Mouse (Mus musculus) embryo, embryonic 10 days (tissue): ENCODE data around the gene Kif21b.

ENCODE experiments used
- DNase-seq: peaks from one replicate; pipeline ENCODE4 v3.0.0-alpha.2; 2015; ENCODE audit warnings: low spot score

Kif21b gene

GRCm38 (mm10) chr1:136128944-136129589 is 2.1 kb upstream of the Kif21b start:
- no peak for DNase-seq

- no peak for DNase-seq
Measured at GRCm38 (mm10) chr1:136130107-136130506, 1.1 kb upstream of the Kif21b start.

- peak; percentile 67 for DNase-seq
Measured at GRCm38 (mm10) chr1:136131603-136132291, 558 bp downstream of the Kif21b start.

- no peak for DNase-seq
Measured at GRCm38 (mm10) chr1:136132386-136133201, 1.4 kb downstream of the Kif21b start.

GRCm38 (mm10) chr1:136133570-136134240 is 2.5 kb downstream of the Kif21b start:
- no peak for DNase-seq

- no peak for DNase-seq
Measured at GRCm38 (mm10) chr1:136134547-136134946, 3.4 kb downstream of the Kif21b start.

- DNase-seq: no peak
Measured at GRCm38 (mm10) chr1:136135046-136135445, 3.9 kb downstream of the Kif21b start.

GRCm38 (mm10) chr1:136135777-136136444 is 4.7 kb downstream of the Kif21b start:
- no peak for DNase-seq

GRCm38 (mm10) chr1:136136547-136136946 is 5.4 kb downstream of the Kif21b start:
- DNase-seq: peak; percentile 56

- peak; percentile 42 for DNase-seq
Measured at GRCm38 (mm10) chr1:136137071-136137531, 5.9 kb downstream of the Kif21b start.

GRCm38 (mm10) chr1:136137575-136137974 is 6.4 kb downstream of the Kif21b start:
- no peak for DNase-seq

- peak; percentile 46 for DNase-seq
Measured at GRCm38 (mm10) chr1:136138191-136138830, 7.1 kb downstream of the Kif21b start.

GRCm38 (mm10) chr1:136139990-136140640 is 8.9 kb downstream of the Kif21b start:
- peak; percentile 90 for DNase-seq

GRCm38 (mm10) chr1:136141176-136141950 is 10.2 kb downstream of the Kif21b start:
- DNase-seq: no peak

- no peak for DNase-seq
Measured at GRCm38 (mm10) chr1:136142336-136142735, 11.1 kb downstream of the Kif21b start.

GRCm38 (mm10) chr1:136143514-136143913 is 12.3 kb downstream of the Kif21b start:
- no peak for DNase-seq

GRCm38 (mm10) chr1:136149702-136150101 is 18.5 kb downstream of the Kif21b start:
- DNase-seq: no peak

GRCm38 (mm10) chr1:136151371-136151770 is 20.2 kb downstream of the Kif21b start:
- DNase-seq: no peak

GRCm38 (mm10) chr1:136156304-136156703 is 25.1 kb downstream of the Kif21b start:
- no peak for DNase-seq

- DNase-seq: no peak
Measured at GRCm38 (mm10) chr1:136156951-136157350, 25.8 kb downstream of the Kif21b start.
